Mouse (Mus musculus) heart, embryonic 13.5 days (tissue): Measurements from ENCODE around the gene Zfp462. TPM values are rescaled to one million over a fixed set of nuclear protein-coding genes. Genes with fewer than 3 reads are reported as not detected.

Source experiments
- ATAC-seq: fragments of 200-750 bp; cut with Nextera tagmentation; 2 replicates; pipeline ENCODE4 v1.8.0; 2017; ENCODE audit warnings: moderate TSS enrichment; ENCODE audit not compliant: insufficient number of reproducible peaks, low FRiP score, low TSS enrichment; ENCODE audit errors: extremely low read depth
- H3K27ac ChIP-seq: fragments of 300-500 bp; sonication (generic); replicated peaks from 2 replicates; pipeline ENCODE4 v1.5.1; 2015; ENCODE audit warnings: moderate library complexity, mild to moderate bottlenecking, inconsistent platforms
- H3K27me3 ChIP-seq: fragments of 300-500 bp; sonication (generic); replicated peaks from 2 replicates; pipeline ENCODE4 v1.6.1; 2015; ENCODE audit warnings: mild to moderate bottlenecking, inconsistent platforms
- H3K36me3 ChIP-seq: fragments of 300-500 bp; sonication (generic); 2 replicates; pipeline ENCODE4 v1.6.1; 2015; ENCODE audit warnings: mild to moderate bottlenecking, inconsistent platforms
- H3K4me1 ChIP-seq: fragments of 300-500 bp; sonication (generic); 2 replicates; pipeline ENCODE4 v1.6.1; 2015; ENCODE audit warnings: inconsistent platforms
- H3K4me2 ChIP-seq: fragments of 300-500 bp; sonication (generic); 2 replicates; pipeline ENCODE4 v1.6.1; 2015; ENCODE audit warnings: inconsistent platforms, mild to moderate bottlenecking, moderate library complexity
- H3K4me3 ChIP-seq: fragments of 300-500 bp; sonication (generic); 2 replicates; pipeline ENCODE4 v1.5.1; 2015; ENCODE audit warnings: moderate library complexity, mild to moderate bottlenecking, inconsistent platforms
- H3K9ac ChIP-seq: fragments of 300-500 bp; sonication (generic); 2 replicates; pipeline ENCODE4 v1.6.1; 2015; ENCODE audit warnings: inconsistent platforms, mild to moderate bottlenecking, moderate library complexity
- H3K9me3 ChIP-seq: fragments of 300-500 bp; sonication (generic); 2 replicates; pipeline ENCODE4 v1.6.1; 2016; ENCODE audit warnings: inconsistent platforms
- WGBS: fragments of 180-500 bp; shearing (Covaris S2); methylation state at CpG from one replicate; pipeline ENCODE4 v1.1.7; 2015; ENCODE audit warnings: mixed read lengths; 5-methylcytosine and 5-hydroxymethylcytosine counted together
- polyA plus RNA-seq: library from polyadenylated mRNA; unstranded; fragments of >200 nt; fragmentation: Nextera tagmentation; extraction: Ambion mirVana; gene quantifications from 2 replicates; pipeline ENCODE4 v1.2.1, GENCODE M21; 2015

The Zfp462 gene
- polyA plus RNA-seq, 1 experiment from 2014 or later: 3.1 TPM

DNA sequence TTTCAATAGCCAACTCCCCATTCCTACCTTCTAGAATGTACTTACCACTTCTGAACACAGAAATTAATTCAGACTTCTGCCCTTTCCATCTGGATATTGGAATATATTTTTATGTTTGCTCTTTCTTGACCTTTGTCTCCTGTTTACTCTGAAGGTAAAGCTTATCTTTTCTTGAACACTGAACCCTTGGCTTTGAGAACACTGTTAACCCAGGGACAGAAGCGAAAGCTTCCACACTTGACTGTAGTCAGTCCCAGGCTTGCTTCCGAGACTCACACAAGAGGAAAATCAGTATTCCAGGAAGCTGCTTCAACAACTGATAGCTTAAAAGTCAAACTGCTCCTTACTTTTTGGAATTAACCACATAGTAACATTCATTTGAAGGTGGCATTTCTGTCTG lies 70.7 kb downstream of the Zfp462 start:
- Histone ChIP-seq H3K27ac (no peak overlapping the region), H3K9ac (no peak overlapping the region), H3K4me2 (no peak overlapping the region), H3K36me3 (peaks cover 95% of the 10 kb centered on the region), H3K27me3 (no peaks in the 10 kb centered on the region), H3K4me3 (no peak overlapping the region), H3K9me3 (no peaks in the 10 kb centered on the region), H3K4me1 (peaks cover 14% of the 10 kb centered on the region)
- no peak for ATAC-seq
- WGBS: 90% methylated on average over 2 of the region's 2 CpGs

DNA sequence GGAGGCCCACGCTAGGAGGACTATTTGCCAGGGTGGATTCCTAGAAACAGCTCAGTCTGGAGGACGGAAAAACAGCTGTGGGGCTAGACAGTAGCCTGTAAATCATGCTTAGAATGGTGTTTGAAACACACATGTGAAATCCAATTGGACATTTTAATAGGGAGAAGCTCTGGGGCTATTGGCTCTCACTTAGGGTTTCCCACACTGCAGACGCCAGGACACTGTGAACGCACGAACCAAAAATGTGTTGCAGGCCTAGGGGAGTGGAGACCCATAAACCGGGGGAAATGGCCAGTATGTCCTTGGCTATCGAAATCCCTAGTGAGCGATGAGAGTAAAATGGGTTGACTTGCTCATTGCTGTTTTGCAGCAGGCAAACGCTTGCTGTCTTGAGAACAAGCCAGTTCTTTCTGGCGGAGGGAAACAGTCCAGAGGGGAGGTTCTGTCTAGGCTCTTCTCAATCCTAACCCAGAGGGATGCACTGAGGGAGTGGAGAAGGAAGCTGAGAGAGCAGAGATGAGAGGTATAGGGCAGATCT lies 81.3 kb downstream of the Zfp462 start:
- H3K36me3 ChIP-seq: peaks cover 69% of the 10 kb centered on the region
- H3K9me3 ChIP-seq: no peaks in the 10 kb centered on the region
- no peak overlapping the region for H3K4me3 ChIP-seq
- no peak for ATAC-seq
- no peak overlapping the region for H3K4me2 ChIP-seq
- WGBS: 87% methylated on average over 10 of the region's 10 CpGs
- H3K27ac ChIP-seq: no peak overlapping the region
- H3K27me3 ChIP-seq: no peaks in the 10 kb centered on the region
- H3K9ac ChIP-seq: no peak overlapping the region
- H3K4me1 ChIP-seq: peaks cover 21% of the 10 kb centered on the region

GRCm38 (mm10) chr4:55030401-55030800 lies 85.6 kb downstream of the Zfp462 start:
- Histone ChIP-seq H3K9ac (peak overlapping the region; percentile 28), H3K27ac (0 out of 2 replicates have a peak overlapping the region, but pooled peaks have one; percentile 5), H3K36me3 (peaks cover 35% of the 10 kb centered on the region), H3K9me3 (no peaks in the 10 kb centered on the region), H3K4me3 (no peak overlapping the region), H3K27me3 (no peaks in the 10 kb centered on the region), H3K4me2 (no peak overlapping the region), H3K4me1 (peaks cover 36% of the 10 kb centered on the region)
- 45% methylated on average over 5 of the region's 5 CpGs for WGBS
- no peak for ATAC-seq

DNA sequence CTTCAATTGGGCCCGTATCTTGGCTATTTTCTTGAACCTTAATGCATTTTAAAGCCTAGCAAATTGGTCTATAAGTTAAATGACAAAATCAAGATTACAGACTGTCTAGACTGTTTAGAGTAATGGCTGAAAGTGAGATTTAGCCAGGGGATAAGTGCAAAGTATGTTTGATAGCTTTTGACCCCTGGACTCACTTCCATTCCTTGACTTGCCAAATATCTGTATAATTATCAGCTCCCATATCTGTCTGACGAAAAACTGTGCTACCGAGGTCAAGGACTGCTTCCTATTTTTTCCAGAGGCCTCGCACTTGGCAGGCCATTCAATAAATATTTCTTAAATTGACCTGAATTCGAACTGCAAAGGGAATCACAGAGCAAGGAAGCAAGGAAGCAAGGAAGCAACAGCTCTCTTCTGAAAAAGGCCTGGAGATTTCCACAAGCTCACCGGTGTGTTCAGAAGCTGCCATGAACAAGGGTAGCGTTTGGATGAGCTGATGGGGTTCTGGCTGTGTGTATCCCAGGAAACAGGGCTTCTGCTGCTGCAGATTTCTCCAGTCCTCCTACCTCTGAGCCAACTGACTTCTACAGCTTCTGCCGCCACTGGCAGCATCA lies 87.6 kb downstream of the Zfp462 start:
- 48% methylated on average over 8 of the region's 8 CpGs for WGBS

DNA sequence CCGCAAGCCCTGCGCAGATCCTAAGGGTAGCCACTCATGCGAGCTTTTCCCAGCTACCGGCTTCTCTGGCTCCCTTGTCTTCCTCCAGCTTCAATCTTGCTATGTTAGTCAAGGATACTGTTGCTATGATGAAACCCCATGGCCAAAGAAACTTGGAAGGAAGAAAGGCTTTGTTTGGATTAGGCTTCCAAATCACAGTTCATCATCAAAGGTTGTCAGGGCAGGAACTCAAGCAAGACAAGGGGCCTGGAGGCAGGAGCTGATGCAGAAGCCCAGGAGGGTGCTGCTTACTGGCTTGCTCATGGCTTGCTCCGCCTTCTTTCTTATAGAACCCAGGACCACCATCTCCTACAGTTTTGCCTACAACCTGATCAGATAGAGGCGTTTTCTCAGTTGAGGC lies 88.6 kb downstream of the Zfp462 start:
- 79% methylated on average over 6 of the region's 6 CpGs for WGBS
- peaks cover 30% of the 10 kb centered on the region; the same call in 1 of the 2 replicates for H3K36me3 ChIP-seq
- no peak overlapping the region for H3K4me3 ChIP-seq
- no peaks in the 10 kb centered on the region for H3K27me3 ChIP-seq
- no peak for ATAC-seq
- no peak overlapping the region for H3K27ac ChIP-seq
- no peak overlapping the region for H3K4me2 ChIP-seq
- no peaks in the 10 kb centered on the region for H3K9me3 ChIP-seq
- H3K4me1 ChIP-seq: peaks cover 30% of the 10 kb centered on the region
- no peak overlapping the region for H3K9ac ChIP-seq

More for the DNA sequence above, 87.6 kb downstream of the Zfp462 start:
- Histone ChIP-seq H3K9ac (no peak overlapping the region), H3K27me3 (no peaks in the 10 kb centered on the region), H3K9me3 (no peaks in the 10 kb centered on the region), H3K4me3 (no peak overlapping the region), H3K4me1 (peaks cover 36% of the 10 kb centered on the region), H3K36me3 (peaks cover 34% of the 10 kb centered on the region; the same call in 1 of the 2 replicates), H3K4me2 (no peak overlapping the region), H3K27ac (no peak overlapping the region; the same call in 1 of the 2 replicates)
- no peak for ATAC-seq

- Histone ChIP-seq H3K27me3 (no peaks in the 10 kb centered on the region), H3K27ac (no peak overlapping the region), H3K36me3 (peaks cover 39% of the 10 kb centered on the region; the same call in 1 of the 2 replicates), H3K4me1 (0 out of 2 replicates have a peak, but pooled peaks cover 5% of the 10 kb centered on the region), H3K4me2 (no peak overlapping the region), H3K4me3 (no peak overlapping the region), H3K9me3 (no peaks in the 10 kb centered on the region), H3K9ac (no peak overlapping the region)
- ATAC-seq: no peak
- WGBS: 80% methylated on average over 6 of the region's 6 CpGs
Observed at GRCm38 (mm10) chr4:55038139-55038538, 93.3 kb downstream of the Zfp462 start.

GRCm38 (mm10) chr4:55040258-55040964 lies 95.6 kb downstream of the Zfp462 start:
- no peak overlapping the region for H3K4me2 ChIP-seq
- no peaks in the 10 kb centered on the region for H3K27me3 ChIP-seq
- H3K4me3 ChIP-seq: no peak overlapping the region
- ATAC-seq: no peak
- WGBS: 70% methylated on average over 8 of the region's 8 CpGs
- 0 out of 2 replicates have a peak, but pooled peaks cover 5% of the 10 kb centered on the region for H3K4me1 ChIP-seq
- H3K9me3 ChIP-seq: no peaks in the 10 kb centered on the region
- no peak overlapping the region for H3K27ac ChIP-seq
- peaks cover 52% of the 10 kb centered on the region for H3K36me3 ChIP-seq
- no peak overlapping the region for H3K9ac ChIP-seq

DNA sequence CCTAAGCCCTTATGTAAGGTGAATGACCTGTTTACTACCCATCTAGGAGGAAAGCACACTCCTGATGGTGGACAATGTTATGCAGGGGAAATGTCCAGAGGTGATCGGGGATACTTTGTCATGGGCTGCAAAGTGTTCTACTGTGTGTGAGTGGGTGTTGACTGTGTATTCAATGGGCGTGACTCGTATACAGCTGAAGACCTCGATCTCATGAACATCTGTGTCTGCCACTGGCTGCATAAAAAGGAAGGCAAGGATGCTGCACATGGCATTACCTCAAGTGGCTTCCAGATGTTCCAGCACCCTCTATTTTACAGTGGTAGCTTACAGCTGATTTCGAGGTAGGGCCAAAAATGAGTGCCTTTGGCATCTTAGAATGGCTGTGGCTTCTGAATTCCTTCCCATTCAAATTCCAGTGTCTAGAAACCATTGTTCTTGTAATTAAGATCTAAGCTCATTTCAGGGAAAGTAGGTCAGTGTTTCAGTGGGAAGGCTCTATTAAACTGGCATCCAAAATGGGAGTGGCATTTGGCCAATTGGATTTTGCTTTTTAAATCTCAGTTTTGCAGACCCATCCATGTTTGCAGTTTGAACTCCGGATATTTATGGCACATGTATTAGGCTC lies 96.4 kb downstream of the Zfp462 start:
- Histone ChIP-seq H3K36me3 (peaks cover 49% of the 10 kb centered on the region), H3K4me1 (0 out of 2 replicates have a peak, but pooled peaks cover 5% of the 10 kb centered on the region), H3K9ac (no peak overlapping the region), H3K4me2 (no peak overlapping the region), H3K4me3 (no peak overlapping the region), H3K9me3 (no peaks in the 10 kb centered on the region), H3K27ac (no peak overlapping the region), H3K27me3 (no peaks in the 10 kb centered on the region)
- ATAC-seq: no peak
- 84% methylated on average over 6 of the region's 6 CpGs for WGBS

DNA sequence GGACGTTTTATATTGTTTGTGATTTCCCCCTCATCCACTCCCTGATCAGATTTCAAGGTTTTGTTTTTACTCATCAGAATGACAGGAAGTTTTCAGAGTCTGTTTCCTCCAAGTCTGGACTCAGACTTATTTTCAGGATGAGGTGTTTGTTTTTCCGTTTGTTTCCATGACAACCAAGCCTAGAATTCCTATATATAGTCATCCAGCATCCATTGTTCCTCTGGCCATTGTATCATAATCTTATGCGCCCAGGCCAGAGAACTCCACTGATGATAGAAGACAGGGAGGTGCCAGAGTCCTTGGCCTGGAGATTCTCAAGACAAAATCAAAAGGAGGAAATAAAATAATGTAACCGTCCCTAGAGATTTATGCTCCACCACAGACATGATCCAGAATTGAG lies 97.7 kb downstream of the Zfp462 start:
- 57% methylated on average over 4 of the region's 4 CpGs for WGBS

GRCm38 (mm10) chr4:55047266-55047665 lies 102.4 kb downstream of the Zfp462 start:
- no peaks in the 10 kb centered on the region for H3K9me3 ChIP-seq
- peaks cover 45% of the 10 kb centered on the region for H3K36me3 ChIP-seq
- no peak overlapping the region for H3K4me2 ChIP-seq
- 0 out of 2 replicates have a peak, but pooled peaks cover 4% of the 10 kb centered on the region for H3K4me1 ChIP-seq
- WGBS: 75% methylated on average over 7 of the region's 7 CpGs
- H3K27ac ChIP-seq: no peak overlapping the region
- H3K4me3 ChIP-seq: no peak overlapping the region
- H3K9ac ChIP-seq: no peak overlapping the region
- no peak for ATAC-seq
- H3K27me3 ChIP-seq: no peaks in the 10 kb centered on the region

More for the DNA sequence above, 97.7 kb downstream of the Zfp462 start:
- peak overlapping the region; percentile 61 for H3K27ac ChIP-seq
- H3K4me2 ChIP-seq: no peak overlapping the region
- no peak for ATAC-seq
- no peaks in the 10 kb centered on the region for H3K9me3 ChIP-seq
- no peaks in the 10 kb centered on the region for H3K27me3 ChIP-seq
- 0 out of 2 replicates have a peak, but pooled peaks cover 5% of the 10 kb centered on the region for H3K4me1 ChIP-seq
- peaks cover 37% of the 10 kb centered on the region for H3K36me3 ChIP-seq
- no peak overlapping the region for H3K9ac ChIP-seq
- H3K4me3 ChIP-seq: no peak overlapping the region

- Histone ChIP-seq H3K4me2 (no peak overlapping the region), H3K27me3 (no peaks in the 10 kb centered on the region), H3K36me3 (peaks cover 59% of the 10 kb centered on the region), H3K4me3 (no peak overlapping the region), H3K9ac (no peak overlapping the region), H3K4me1 (0 out of 2 replicates have a peak, but pooled peaks cover 4% of the 10 kb centered on the region), H3K27ac (no peak overlapping the region), H3K9me3 (no peaks in the 10 kb centered on the region)
- no peak for ATAC-seq
- WGBS: 69% methylated on average over 16 of the region's 16 CpGs
Observed at GRCm38 (mm10) chr4:55049938-55050610, 105.2 kb downstream of the Zfp462 start.
